Mouse (Mus musculus): ENCODE measurements around the gene Kcne1l. TPM values are rescaled to one million over a fixed set of nuclear protein-coding genes. Genes with fewer than 3 reads are reported as not detected.

Kcne1l gene
- polyA plus RNA-seq, 1 experiment from 2014 or later: 34.1 TPM

DNA sequence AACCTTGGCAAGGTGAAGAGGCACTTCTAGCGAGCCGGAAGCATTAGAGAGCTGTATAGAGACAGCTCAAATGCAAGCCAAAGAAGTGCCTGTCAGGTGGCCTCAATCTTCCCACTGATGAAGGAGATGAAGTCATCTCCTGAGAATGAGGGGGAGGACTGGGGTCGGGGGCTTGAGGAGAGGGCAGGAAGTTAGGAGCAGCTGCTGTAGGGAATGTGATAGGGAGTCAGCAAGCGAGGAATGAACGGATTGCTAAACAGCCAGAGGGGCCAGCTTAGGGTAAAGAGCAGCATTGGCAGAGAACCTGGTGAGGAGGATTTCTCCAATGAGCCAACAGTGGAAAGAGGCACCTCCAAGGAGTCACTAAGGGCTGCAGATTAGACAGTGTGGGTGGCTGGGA, 20.2 kb downstream of the Kcne1l start:
- Histone ChIP-seq H3K4me3 (replicated peaks) (no peak overlapping the region), H3K27ac (replicated peaks) (no peak overlapping the region), H3K9ac (replicated peaks) (no peak overlapping the region), H3K9me3 (replicated peaks) (no peaks in the 10 kb centered on the region), H3K36me3 (no peaks in the 10 kb centered on the region), H3K4me1 (no peaks in the 10 kb centered on the region), H3K27me3 (replicated peaks) (peaks cover 10% of the 10 kb centered on the region; the same call in 1 of the 2 replicates), H3K4me2 (no peak overlapping the region)
- 64% methylated on average over 5 of the region's 5 CpGs for WGBS
- ATAC-seq (ENCODE audit: low FRiP score): no peak

DNA sequence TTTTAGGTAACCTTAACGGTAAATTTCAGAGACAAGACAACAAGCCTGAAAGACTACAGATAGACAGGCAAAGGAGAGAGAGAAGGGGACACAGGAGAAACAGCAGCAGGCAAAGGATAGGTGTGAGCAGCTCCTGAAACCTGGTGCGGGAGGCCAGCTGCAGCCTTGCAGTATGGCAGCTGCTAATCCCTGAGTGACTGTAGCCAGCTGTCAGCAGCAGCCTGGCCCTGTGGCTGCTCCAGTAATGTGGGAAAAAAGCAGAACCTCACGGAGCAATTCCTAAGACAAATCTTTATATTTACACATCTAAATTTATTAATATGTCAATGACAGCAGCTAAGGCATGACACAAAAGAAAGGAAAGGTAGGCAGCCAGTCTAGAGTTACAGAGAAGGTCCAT, 29.5 kb downstream of the Kcne1l start:
- peaks cover 4% of the 10 kb centered on the region; the same call in 1 of the 2 replicates for H3K27me3 ChIP-seq (replicated peaks)
- H3K4me1 ChIP-seq: no peaks in the 10 kb centered on the region
- H3K27ac ChIP-seq (replicated peaks): no peak overlapping the region
- H3K9me3 ChIP-seq (replicated peaks): no peaks in the 10 kb centered on the region
- H3K9ac ChIP-seq (replicated peaks): no peak overlapping the region
- H3K36me3 ChIP-seq: no peaks in the 10 kb centered on the region
- WGBS: 54% methylated on average over 3 of the region's 3 CpGs
- no peak overlapping the region for H3K4me2 ChIP-seq
- ATAC-seq (ENCODE audit: low FRiP score): no peak
- H3K4me3 ChIP-seq (replicated peaks): no peak overlapping the region

DNA sequence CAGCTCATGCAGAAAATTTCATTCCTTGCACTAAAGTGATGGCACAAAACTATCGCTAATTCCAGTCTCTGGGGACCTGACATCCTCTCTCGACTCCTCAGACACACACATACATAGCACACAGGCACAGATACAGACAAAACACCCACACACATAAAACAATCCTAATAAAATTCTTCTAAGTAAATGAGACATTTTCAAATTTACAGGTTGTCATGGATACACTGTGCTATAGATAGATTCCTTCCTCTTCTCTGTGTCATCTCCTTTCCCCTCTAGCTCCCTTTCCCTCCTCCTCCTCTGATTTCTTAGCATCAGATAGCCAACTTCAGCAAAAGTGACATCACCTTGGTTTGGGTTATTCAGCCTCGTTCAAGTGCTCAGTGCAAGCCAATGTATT, 30.1 kb downstream of the Kcne1l start:
- Histone ChIP-seq H3K27me3 (replicated peaks) (peaks cover 5% of the 10 kb centered on the region; the same call in 1 of the 2 replicates), H3K9ac (replicated peaks) (no peak overlapping the region), H3K27ac (replicated peaks) (no peak overlapping the region), H3K9me3 (replicated peaks) (no peaks in the 10 kb centered on the region), H3K4me1 (no peaks in the 10 kb centered on the region), H3K4me2 (no peak overlapping the region), H3K36me3 (no peaks in the 10 kb centered on the region), H3K4me3 (replicated peaks) (no peak overlapping the region)
- ATAC-seq (ENCODE audit: low FRiP score): no peak
- WGBS: 63% methylated on average over 3 of the region's 3 CpGs

Other genes starting within 250 kb of the Kcne1l start
- 0.03 and 0.08 TPM in 2 replicates for gene Gucy2f, start 109.4 kb downstream of the Kcne1l start, polyA plus RNA-seq (2015; fragmentation: Nextera tagmentation; extraction: Ambion mirVana)
- 18.9 and 21.8 TPM in 2 replicates for gene Nxt2, start 79.5 kb downstream of the Kcne1l start, polyA plus RNA-seq (2015; fragmentation: Nextera tagmentation; extraction: Ambion mirVana)
- 25.7 and 28.5 TPM in 2 replicates for gene Acsl4, start 84.2 kb upstream of the Kcne1l start, polyA plus RNA-seq (2015; fragmentation: Nextera tagmentation; extraction: Ambion mirVana)

All from neural tube, embryonic 15.5 days (tissue).